Mouse (Mus musculus) midbrain, postnatal 0 days (tissue): Measurements from ENCODE around the gene Alkbh6. TPM values are rescaled to one million over a fixed set of nuclear protein-coding genes. Genes with fewer than 3 reads are reported as not detected.

Source experiments
- ATAC-seq: fragments of 200-750 bp; cut with Nextera tagmentation; 2 replicates; pipeline ENCODE4 v1.8.0; 2017; ENCODE audit warnings: moderate number of reproducible peaks, mild to moderate bottlenecking, moderate TSS enrichment, moderate library complexity; ENCODE audit not compliant: low FRiP score
- DNase-seq: peaks from one replicate; pipeline ENCODE4 v3.0.0-alpha.2; 2015; ENCODE audit warnings: low spot score
- H3K27ac ChIP-seq: fragments of 300-500 bp; sonication (generic); 2 replicates; pipeline ENCODE4 v1.5.1; 2014; ENCODE audit warnings: low read depth, mild to moderate bottlenecking, low read length, mixed read lengths
- H3K27me3 ChIP-seq: fragments of 300-500 bp; sonication (generic); 2 replicates; pipeline ENCODE4 v1.6.1; 2014; ENCODE audit warnings: low read length, control low read depth, mixed read lengths; ENCODE audit not compliant: insufficient read depth
- H3K36me3 ChIP-seq: fragments of 300-500 bp; sonication (generic); 2 replicates; pipeline ENCODE4 v1.6.1; 2014; ENCODE audit warnings: low read length, control low read depth, mixed read lengths; ENCODE audit not compliant: insufficient read depth
- H3K4me1 ChIP-seq: fragments of 300-500 bp; sonication (generic); 2 replicates; pipeline ENCODE4 v1.6.1; 2014; ENCODE audit warnings: mild to moderate bottlenecking, control low read depth, antibody characterized with exemption, low read length, mixed read lengths; ENCODE audit not compliant: insufficient read depth
- H3K4me2 ChIP-seq: fragments of 300-500 bp; sonication (generic); 2 replicates; pipeline ENCODE4 v1.6.1; 2014; ENCODE audit warnings: low read depth, mild to moderate bottlenecking, low read length, mixed read lengths; ENCODE audit not compliant: poor library complexity, severe bottlenecking
- H3K4me3 ChIP-seq: fragments of 300-500 bp; sonication (generic); 2 replicates; pipeline ENCODE4 v1.5.1; 2014; ENCODE audit warnings: low read depth, mild to moderate bottlenecking, low read length, moderate library complexity
- H3K9ac ChIP-seq: fragments of 300-500 bp; sonication (generic); replicated peaks from 2 replicates; pipeline ENCODE4 v1.6.1; 2014; ENCODE audit warnings: mild to moderate bottlenecking, low read length, moderate library complexity, mixed read lengths; ENCODE audit not compliant: poor library complexity, severe bottlenecking
- H3K9me3 ChIP-seq: fragments of 300-500 bp; sonication (generic); 2 replicates; pipeline ENCODE4 v1.6.1; 2016; ENCODE audit warnings: low read length, control low read depth
- CTCF ChIP-seq: IDR thresholded peaks from 2 replicates; pipeline ENCODE4 v1.5.1; 2016; ENCODE audit warnings: antibody characterized with exemption, mild to moderate bottlenecking
- WGBS: fragments of 180-500 bp; shearing (Covaris S2); extraction: QIAGEN DNeasy Blood & Tissue Kit; methylation state at CpG from one replicate; pipeline ENCODE4 v1.1.7; 2014; 5-methylcytosine and 5-hydroxymethylcytosine counted together
- polyA plus RNA-seq: library from polyadenylated mRNA; unstranded; fragments of >200 nt; fragmentation: Nextera tagmentation; extraction: Ambion mirVana; gene quantifications from 2 replicates; pipeline ENCODE4 v1.2.1, GENCODE M21; 2015
- total RNA-seq: library from RNA; depleted of rRNA; stranded (reverse); fragments of >200 nt; gene quantifications from 2 replicates; pipeline ENCODE4 v1.2.3, GENCODE M21; 2014; rRNA removed

Gene Alkbh6
- total and polyA plus RNA-seq, 2 experiments from 2014 or later, result 121 to 129 TPM

DNA sequence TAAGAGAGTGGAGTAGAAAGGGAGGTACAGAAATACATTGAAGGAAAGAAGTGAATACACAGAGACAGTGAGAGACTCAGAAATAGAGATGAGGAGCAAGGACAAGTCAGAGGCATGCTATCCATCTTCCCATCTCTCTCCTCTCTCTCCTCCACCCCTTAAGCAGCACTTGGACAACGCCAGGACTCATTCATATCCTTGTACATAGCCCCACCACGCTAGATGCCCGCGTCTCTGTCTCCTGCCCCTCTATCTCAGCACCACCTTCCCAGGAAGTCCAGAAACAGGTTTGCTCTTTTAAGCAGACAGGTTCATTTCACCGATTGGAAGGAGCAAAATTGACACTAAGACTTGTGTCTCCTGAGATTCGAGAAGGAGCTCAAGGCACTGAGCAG is 54.8 kb downstream of the Alkbh6 start:
- WGBS, result 49% methylated on average over 6 of the region's 6 CpGs
- no peak for TF ChIP-seq CTCF
- peak; percentile 17; the same call in 1 of the 2 replicates for ATAC-seq
- Histone ChIP-seq H3K4me3 (peak overlapping the region; percentile 80), H3K27ac (peak overlapping the region; percentile 76), H3K36me3 (peaks cover 13% of the 10 kb centered on the region), H3K9ac (peak overlapping the region; percentile 97), H3K4me2 (peak overlapping the region; percentile 86), H3K9me3 (no peaks in the 10 kb centered on the region), H3K27me3 (0 out of 2 replicates have a peak, but pooled peaks cover 3% of the 10 kb centered on the region), H3K4me1 (peaks cover 23% of the 10 kb centered on the region; the same call in 1 of the 2 replicates)
- DNase-seq, result no peak

Other genes starting within 250 kb of the Alkbh6 start
- 5.3 and 6.4 TPM in 2 replicates for gene Zfp82, start 235.8 kb upstream of the Alkbh6 start, total RNA-seq
- gene Zfp82, start 235.8 kb upstream of the Alkbh6 start, polyA plus RNA-seq, result 5.4 and 6.4 TPM in 2 replicates
- gene Gm26920, start 218.3 kb upstream of the Alkbh6 start, total RNA-seq, result not detected in 2 replicates
- gene Gm26920, start 218.3 kb upstream of the Alkbh6 start, polyA plus RNA-seq, result 0.63 and 1.3 TPM in 2 replicates
- gene Zfp566, start 218.2 kb upstream of the Alkbh6 start, total RNA-seq, result 0.93 and 3.8 TPM in 2 replicates
- 16.2 and 18.0 TPM in 2 replicates for gene Zfp566, start 218.2 kb upstream of the Alkbh6 start, polyA plus RNA-seq
- gene Zfp260, start 213.9 kb upstream of the Alkbh6 start, total RNA-seq, result 39.4 and 47.4 TPM in 2 replicates
- gene Zfp260, start 213.9 kb upstream of the Alkbh6 start, polyA plus RNA-seq, result 43.6 and 44.4 TPM in 2 replicates
- 23.0 and 24.7 TPM in 2 replicates for gene Zfp382, start 186.8 kb upstream of the Alkbh6 start, total RNA-seq
- gene Zfp382, start 186.8 kb upstream of the Alkbh6 start, polyA plus RNA-seq, result 14.5 and 14.7 TPM in 2 replicates
- gene Zfp146, start 139.0 kb upstream of the Alkbh6 start, total RNA-seq, result 49.8 and 52.1 TPM in 2 replicates
- 5.9 and 7.2 TPM in 2 replicates for gene Zfp146, start 139.0 kb upstream of the Alkbh6 start, polyA plus RNA-seq
- gene Cox7a1, start 124.6 kb upstream of the Alkbh6 start, total RNA-seq, result not detected in 2 replicates
- gene Cox7a1, start 124.6 kb upstream of the Alkbh6 start, polyA plus RNA-seq, result 7.3 and 8.8 TPM in 2 replicates
- gene Capns1, start 109.9 kb upstream of the Alkbh6 start, total RNA-seq, result 201 and 272 TPM in 2 replicates
- 58.0 and 62.4 TPM in 2 replicates for gene Capns1, start 109.9 kb upstream of the Alkbh6 start, polyA plus RNA-seq
- gene Polr2i, start 76.8 kb upstream of the Alkbh6 start, total RNA-seq, result 93.3 and 126 TPM in 2 replicates
- 190 and 196 TPM in 2 replicates for gene Polr2i, start 76.8 kb upstream of the Alkbh6 start, polyA plus RNA-seq
- 127 and 149 TPM in 2 replicates for gene Tbcb, start 76.4 kb upstream of the Alkbh6 start, total RNA-seq
- gene Tbcb, start 76.4 kb upstream of the Alkbh6 start, polyA plus RNA-seq, result 483 and 527 TPM in 2 replicates
- gene Ovol3, start 73.0 kb upstream of the Alkbh6 start, total RNA-seq, result not detected in 2 replicates
- not detected in 2 replicates for gene Ovol3, start 73.0 kb upstream of the Alkbh6 start, polyA plus RNA-seq
- gene Thap8, start 28.6 kb upstream of the Alkbh6 start, total RNA-seq, result 0.71 TPM in 1 of 2 replicates, not detected in the other
- 0.38 and 0.57 TPM in 2 replicates for gene Thap8, start 28.6 kb upstream of the Alkbh6 start, polyA plus RNA-seq
- 1.7 and 24.3 TPM in 2 replicates for gene Wdr62, start 28.3 kb upstream of the Alkbh6 start, total RNA-seq
- gene Wdr62, start 28.3 kb upstream of the Alkbh6 start, polyA plus RNA-seq, result 3.3 and 4.1 TPM in 2 replicates
- 140 and 197 TPM in 2 replicates for gene Clip3, start 17.0 kb upstream of the Alkbh6 start, total RNA-seq
- gene Clip3, start 17.0 kb upstream of the Alkbh6 start, polyA plus RNA-seq, result 144 and 155 TPM in 2 replicates
- gene Syne4, start 6.1 kb downstream of the Alkbh6 start, total RNA-seq, result 7.3 and 14.1 TPM in 2 replicates
- 11.7 and 13.6 TPM in 2 replicates for gene Syne4, start 6.1 kb downstream of the Alkbh6 start, polyA plus RNA-seq
- gene E130208F15Rik, start 13.0 kb downstream of the Alkbh6 start, total RNA-seq, result 0.05 and 0.19 TPM in 2 replicates
- gene E130208F15Rik, start 13.0 kb downstream of the Alkbh6 start, polyA plus RNA-seq, result not detected in 2 replicates
- gene Sdhaf1, start 15.2 kb downstream of the Alkbh6 start, total RNA-seq, result 11.5 and 14.7 TPM in 2 replicates
- 16.5 and 16.8 TPM in 2 replicates for gene Sdhaf1, start 15.2 kb downstream of the Alkbh6 start, polyA plus RNA-seq
- 44.8 and 47.5 TPM in 2 replicates for gene Lrfn3, start 54.1 kb downstream of the Alkbh6 start, total RNA-seq
- 22.1 and 24.8 TPM in 2 replicates for gene Lrfn3, start 54.1 kb downstream of the Alkbh6 start, polyA plus RNA-seq
- 20.6 and 23.5 TPM in 2 replicates for gene Tyrobp, start 105.0 kb downstream of the Alkbh6 start, total RNA-seq
- 43.7 and 46.5 TPM in 2 replicates for gene Tyrobp, start 105.0 kb downstream of the Alkbh6 start, polyA plus RNA-seq
- not detected in 2 replicates for gene Hcst, start 111.1 kb downstream of the Alkbh6 start, total RNA-seq
- gene Hcst, start 111.1 kb downstream of the Alkbh6 start, polyA plus RNA-seq, result 0.54 and 0.76 TPM in 2 replicates
- 2.1 and 2.2 TPM in 2 replicates for gene Nfkbid, start 113.0 kb downstream of the Alkbh6 start, total RNA-seq
- gene Nfkbid, start 113.0 kb downstream of the Alkbh6 start, polyA plus RNA-seq, result 2.2 and 2.8 TPM in 2 replicates
- 923 and 924 TPM in 2 replicates for gene Aplp1, start 136.8 kb downstream of the Alkbh6 start, total RNA-seq
- gene Aplp1, start 136.8 kb downstream of the Alkbh6 start, polyA plus RNA-seq, result 811 and 814 TPM in 2 replicates
- gene Kirrel2, start 149.0 kb downstream of the Alkbh6 start, total RNA-seq, result 0.99 and 4.9 TPM in 2 replicates
- 0.32 and 0.43 TPM in 2 replicates for gene Kirrel2, start 149.0 kb downstream of the Alkbh6 start, polyA plus RNA-seq
- gene Nphs1, start 149.6 kb downstream of the Alkbh6 start, total RNA-seq, result 0.33 TPM in 1 of 2 replicates, not detected in the other
- 0.11 TPM in 1 of 2 replicates, not detected in the other for gene Nphs1, start 149.6 kb downstream of the Alkbh6 start, polyA plus RNA-seq
- not detected in 2 replicates for gene Prodh2, start 184.9 kb downstream of the Alkbh6 start, total RNA-seq
- gene Prodh2, start 184.9 kb downstream of the Alkbh6 start, polyA plus RNA-seq, result not detected in 2 replicates
- 67.0 and 68.2 TPM in 2 replicates for gene Arhgap33, start 226.3 kb downstream of the Alkbh6 start, total RNA-seq
- gene Arhgap33, start 226.3 kb downstream of the Alkbh6 start, polyA plus RNA-seq, result 113 TPM in 2 replicates
- 5.9 and 6.2 TPM in 2 replicates for gene Hspb6, start 243.5 kb downstream of the Alkbh6 start, total RNA-seq
- gene Hspb6, start 243.5 kb downstream of the Alkbh6 start, polyA plus RNA-seq, result 13.4 and 13.5 TPM in 2 replicates
- gene Proser3, start 243.6 kb downstream of the Alkbh6 start, total RNA-seq, result 15.2 and 23.3 TPM in 2 replicates
- 3.3 and 3.4 TPM in 2 replicates for gene Proser3, start 243.6 kb downstream of the Alkbh6 start, polyA plus RNA-seq